Mouse (Mus musculus) spleen, embryonic (tissue): Measurements from ENCODE around the gene Eloa.

ENCODE experiments used
- CTCF ChIA-PET: fragments of 350-600 bp; sonication (Branson Sonifier 250); formaldehyde crosslinking; loops from one replicate; lab custom pipeline; 2022; lab: Charles Lee

Eloa gene

GRCm38 (mm10) chr4:136033231-136033630, 11.7 kb upstream of the Eloa start:
- CTCF ChIA-PET = interaction anchor here (0.6 to 1.3 kb wide), 2 partner anchors 13 to 18 kb away, joined by 3 to 6 read pairs; no protein-coding TSS in a partner anchor

DNA sequence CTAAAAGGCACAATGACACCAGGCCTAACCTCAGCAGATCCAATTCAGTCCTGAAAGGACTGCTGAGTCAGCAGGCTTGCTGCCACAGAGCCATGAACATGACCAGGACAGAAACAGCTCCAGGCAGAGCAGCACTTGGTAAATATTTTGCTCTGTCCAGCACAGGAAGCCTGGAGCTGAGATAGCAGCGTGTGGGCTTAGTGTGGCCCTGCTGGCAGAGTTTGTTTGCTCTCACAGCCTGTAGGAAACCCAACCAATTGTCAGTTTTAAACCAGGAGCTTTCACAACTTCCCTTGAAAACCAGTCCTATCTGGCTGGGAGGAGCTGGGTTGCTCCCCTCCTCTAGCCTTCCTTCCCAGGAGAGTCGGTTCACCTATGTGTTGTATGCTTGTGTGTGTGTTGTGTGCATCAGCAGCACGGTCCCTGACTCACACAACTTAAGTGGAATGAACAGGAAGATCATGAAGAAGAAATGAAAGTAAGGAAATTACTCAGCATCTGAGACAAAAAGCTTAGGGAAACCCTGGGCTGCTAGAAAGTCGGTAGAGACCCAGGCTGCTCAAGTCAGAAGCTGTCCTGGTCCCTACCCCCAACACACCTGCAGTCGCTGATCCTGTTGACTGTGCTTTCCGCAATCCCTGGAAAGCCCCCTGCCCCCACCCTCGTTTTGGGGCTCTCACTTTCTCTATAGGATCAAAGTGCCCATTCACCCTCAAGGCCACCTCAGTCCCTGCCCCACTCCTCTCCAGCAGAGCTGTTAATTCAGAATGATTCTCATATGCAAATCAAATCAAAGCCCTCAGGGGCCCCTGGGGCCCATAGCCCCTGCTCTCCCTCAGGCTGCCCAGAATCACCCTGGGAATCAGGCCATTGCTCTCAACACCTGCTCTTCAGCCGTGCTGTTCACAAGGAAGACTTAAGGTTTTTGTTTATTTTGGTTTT, 9.7 kb upstream of the Eloa start:
- CTCF ChIA-PET = interaction anchor here (0.9 kb wide), 1 partner anchor 10 kb away, joined by 3 read pairs; no protein-coding TSS in a partner anchor

- CTCF ChIA-PET = no interaction called here
Measured at GRCm38 (mm10) chr4:136028689-136029088, 7.1 kb upstream of the Eloa start.

DNA sequence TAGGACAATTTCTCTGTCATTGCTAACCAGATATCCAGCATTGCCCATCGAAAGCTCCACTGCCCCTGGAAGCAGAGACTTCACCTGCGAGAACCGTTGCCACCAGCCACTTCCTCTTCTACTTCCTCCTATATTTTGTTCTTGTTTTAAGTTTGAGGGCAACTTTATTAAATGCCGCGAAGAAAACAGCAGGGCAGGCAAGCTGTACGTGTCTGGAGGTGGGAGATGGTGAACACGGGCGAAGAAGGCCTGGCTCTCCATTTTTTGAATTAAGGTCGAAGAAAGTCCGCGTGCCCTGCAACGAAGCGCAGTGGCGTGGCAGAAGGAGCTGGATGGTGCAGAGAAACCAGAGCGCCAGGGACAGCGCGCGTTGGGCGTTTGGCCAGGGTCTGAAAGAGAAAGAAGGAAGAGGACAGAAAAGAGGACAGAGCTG, 6.6 kb upstream of the Eloa start:
- CTCF ChIA-PET = no interaction called here

GRCm38 (mm10) chr4:136027416-136028131, 6.0 kb upstream of the Eloa start:
- CTCF ChIA-PET = no interaction called here

GRCm38 (mm10) chr4:136025350-136025749, 3.8 kb upstream of the Eloa start:
- CTCF ChIA-PET = no interaction called here

DNA sequence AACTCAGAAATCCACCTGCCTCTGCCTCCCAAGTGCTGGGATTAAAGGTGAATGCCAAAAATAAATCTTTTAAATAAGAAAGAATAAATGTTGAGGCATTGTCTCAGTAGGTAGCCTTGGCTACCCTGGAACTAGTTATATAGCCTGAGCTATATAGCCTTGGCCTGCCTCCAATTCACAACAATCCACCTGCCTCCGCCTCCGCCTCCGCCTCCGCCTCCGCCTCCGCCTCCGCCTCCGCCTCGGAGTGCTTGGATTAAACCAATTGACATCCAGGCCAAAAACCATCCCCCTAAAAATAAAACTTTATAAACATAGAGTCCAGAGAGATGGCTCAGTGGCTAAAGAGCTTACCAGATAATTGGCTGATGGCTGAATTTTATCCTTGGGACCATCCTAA, 1.4 kb upstream of the Eloa start:
- CTCF ChIA-PET = no interaction called here

GRCm38 (mm10) chr4:136020743-136021548, 617 bp downstream of the Eloa start:
- CTCF ChIA-PET = no interaction called here

DNA sequence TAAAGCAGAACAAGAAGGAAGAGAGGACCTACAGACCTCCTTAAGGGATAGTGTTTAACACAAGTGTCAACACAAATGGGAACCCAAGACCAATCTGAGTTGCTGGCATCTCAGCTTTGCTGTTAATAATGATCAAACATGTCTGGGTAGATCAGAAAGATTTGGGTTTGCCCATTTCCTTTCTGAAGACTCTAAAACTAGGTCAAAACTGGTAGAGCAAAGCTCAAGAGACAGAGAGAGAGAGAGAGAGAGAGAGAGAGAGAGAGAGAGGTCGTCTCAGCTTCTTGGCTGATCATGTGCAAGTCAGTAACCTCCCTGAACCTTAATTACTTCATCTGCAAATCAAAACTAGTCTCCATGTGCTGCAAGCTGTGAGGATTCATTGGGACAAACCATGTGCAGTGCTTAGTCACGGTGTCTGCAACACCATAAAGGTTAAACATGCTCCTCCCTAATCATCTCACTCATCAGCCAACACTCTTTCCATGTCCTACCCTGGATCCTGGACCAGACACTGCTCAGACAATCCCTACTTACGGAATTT, 5.4 kb downstream of the Eloa start:
- CTCF ChIA-PET = interaction anchor here (0.6 to 1.1 kb wide), 4 partner anchors 10 to 141 kb away, joined by 3 to 7 read pairs (median 4); no protein-coding TSS in a partner anchor

DNA sequence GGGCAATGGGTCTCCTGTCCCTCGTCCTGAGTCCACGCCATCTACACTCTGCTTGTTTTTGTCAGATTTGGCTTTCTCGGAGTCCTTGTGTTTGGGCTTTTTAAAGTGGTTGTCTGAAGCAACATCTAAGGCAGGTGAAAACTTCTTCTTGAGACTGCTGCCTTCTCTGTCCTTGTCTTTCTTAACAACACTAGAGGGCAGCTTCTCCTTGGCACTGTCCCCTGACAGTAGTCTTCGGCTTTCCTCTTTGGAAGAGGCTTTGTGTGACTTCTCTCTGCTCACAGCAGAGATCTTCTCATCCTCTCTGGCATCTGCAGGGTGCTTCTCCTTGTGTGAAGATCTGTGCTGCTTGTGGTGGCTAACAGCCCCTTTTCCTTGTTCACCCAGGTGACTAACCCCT, 11.0 kb downstream of the Eloa start:
- CTCF ChIA-PET = interaction anchor here (0.6 kb wide), 1 partner anchor 18 kb away, joined by 11 read pairs; no protein-coding TSS in a partner anchor

- CTCF ChIA-PET = interaction anchor here (0.7 kb wide), 1 partner anchor 38 kb away, joined by 8 read pairs; no protein-coding TSS in a partner anchor
Measured at GRCm38 (mm10) chr4:136008782-136009447, 12.6 kb downstream of the Eloa start.

GRCm38 (mm10) chr4:136006821-136007220, 14.7 kb downstream of the Eloa start:
- CTCF ChIA-PET = interaction anchor here (0.6 kb wide), 1 partner anchor 10 kb away, joined by 5 read pairs; no protein-coding TSS in a partner anchor

GRCm38 (mm10) chr4:136004921-136005320, 16.6 kb downstream of the Eloa start:
- CTCF ChIA-PET = no interaction called here

GRCm38 (mm10) chr4:136004107-136004675, 17.4 kb downstream of the Eloa start:
- CTCF ChIA-PET = no interaction called here

- CTCF ChIA-PET = no interaction called here
Measured at GRCm38 (mm10) chr4:135995118-135995517, 26.4 kb downstream of the Eloa start.

GRCm38 (mm10) chr4:135993941-135994340, 27.6 kb downstream of the Eloa start:
- CTCF ChIA-PET = interaction anchor here (0.6 kb wide), 1 partner anchor 45 kb away, joined by 3 read pairs; no protein-coding TSS in a partner anchor

GRCm38 (mm10) chr4:135987714-135988113, 33.8 kb downstream of the Eloa start:
- CTCF ChIA-PET = interaction anchor here (0.6 to 0.7 kb wide), 4 partner anchors 21 to 832 kb away, joined by 3 to 7 read pairs (median 4); no protein-coding TSS in a partner anchor

- CTCF ChIA-PET = interaction anchor here (0.7 kb wide), 2 partner anchors 21 to 831 kb away, joined by 3 read pairs; no protein-coding TSS in a partner anchor
Measured at GRCm38 (mm10) chr4:135986943-135987710, 34.4 kb downstream of the Eloa start, which contains the start of gene Pithd1. Gene Pithd1 (minus strand): TSS chr4:135987264.
